Mouse (Mus musculus): ENCODE measurements around the gene Sult2b1. TPM values are rescaled to one million over a fixed set of nuclear protein-coding genes. Genes with fewer than 3 reads are reported as not detected.

Sult2b1 gene
- total and polyA plus RNA-seq, 3 experiments: 0.17 to 0.29 TPM; not detected in 1

DNA sequence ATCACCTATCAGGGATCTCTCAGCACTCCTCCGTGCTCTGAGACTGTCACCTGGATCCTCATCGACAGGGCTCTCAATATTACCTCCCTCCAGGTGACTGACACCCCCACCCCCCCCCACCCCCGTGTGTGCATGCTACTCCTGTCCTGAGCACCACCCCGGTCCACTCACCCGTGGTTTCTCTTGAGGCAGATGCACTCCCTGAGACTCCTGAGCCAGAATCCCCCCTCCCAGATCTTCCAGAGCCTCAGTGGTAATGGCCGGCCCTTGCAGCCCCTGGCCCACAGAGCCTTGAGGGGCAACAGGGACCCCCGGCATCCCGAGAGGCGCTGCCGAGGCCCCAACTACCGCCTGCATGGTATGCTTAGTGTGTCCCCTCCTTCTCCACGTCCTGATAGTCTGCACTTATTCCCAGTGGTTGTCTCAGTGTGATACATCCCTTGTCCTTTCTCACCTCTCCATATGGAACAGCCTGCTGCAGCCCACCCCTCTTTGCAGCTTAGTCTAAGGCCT, 80.9 kb downstream of the Sult2b1 start:
- Histone ChIP-seq H3K27ac (ENCODE audit: insufficient read depth, low read depth) (peak overlapping the region; percentile 66), H3K36me3 (replicated peaks in 1 of 2; ENCODE audit: control insufficient read depth in 1 of 2, insufficient read depth in 1 of 2, low read length in 1 of 2) (no peaks in the 10 kb centered on the region), H3K4me1 (ENCODE audit: control insufficient read depth in 1 of 2, insufficient read depth in 2 of 2) (peaks cover 3 to 60% of the 10 kb centered on the region in 2 experiments; a peak in 3 of 4 replicates), H3K79me2 (replicated peaks; ENCODE audit: control insufficient read depth, extremely low read depth, insufficient read depth, poor library complexity, severe bottlenecking) (no peaks in the 10 kb centered on the region), H3K4me3 (replicated peaks in 1 of 3; ENCODE audit: low read depth in 2 of 3, low read length in 2 of 3, poor library complexity in 1 of 3) (peak overlapping the region; percentile 44 to 55 (median 46)), H3K4me2 (ENCODE audit: insufficient read depth, low read depth, poor library complexity, severe bottlenecking) (peak overlapping the region; percentile 91), H3K9me3 (replicated peaks; ENCODE audit: low read length) (no peaks in the 10 kb centered on the region), H3K9ac (ENCODE audit: insufficient read depth, low read depth) (peak overlapping the region; percentile 58; the same call in 1 of the 2 replicates), H3K27me3 (replicated peaks) (no peaks in the 10 kb centered on the region)
- in situ Hi-C loops (cut with MboI; ENCODE audit: low pct_ligation_motif_present, low pct_unique_long_range_greater_than_20kb, low sequenced_read_pairs) (no loop called here), dilution Hi-C loops (cut with MboI; ENCODE audit: extremely low pct_ligation_motif_present, extremely low pct_unique_long_range_greater_than_20kb, low sequenced_read_pairs) (no loop called here)
- no peak for DNase-seq (ENCODE audit: extremely low read depth)
- TF ChIP-seq HCFC1 (IDR thresholded peaks at IDR 0.05; ENCODE audit: low read depth, low read length) (no peak), MAZ (IDR thresholded peaks at IDR 0.05; ENCODE audit: low read depth, low read length) (no peak), ZNF384 (IDR thresholded peaks at IDR 0.05; ENCODE audit: low read depth, low read length) (no peak), ZMIZ1 (IDR thresholded peaks at IDR 0.05; ENCODE audit: low read depth, low read length) (no peak; the same call in 1 of the 2 replicates), TCF12 (IDR thresholded peaks at IDR 0.05; ENCODE audit: low read depth, low read length) (no peak), KAT2A (IDR thresholded peaks at IDR 0.05; ENCODE audit: insufficient replicate concordance, low read length) (no peak), ELF1 (IDR thresholded peaks at IDR 0.05; ENCODE audit: low read depth, low read length) (no peak), POLR2A (IDR thresholded peaks at IDR 0.05; ENCODE audit: low read depth, low read length) (no peak), POLR2AphosphoS2 (IDR thresholded peaks at IDR 0.05; ENCODE audit: low read depth, low read length) (no peak), MEF2A (IDR thresholded peaks at IDR 0.05; ENCODE audit: borderline replicate concordance, low read depth, low read length) (no peak), ZKSCAN1 (IDR thresholded peaks at IDR 0.05; ENCODE audit: borderline replicate concordance, low read depth, low read length) (no peak), ETS1 (conservative IDR thresholded peaks at IDR 0.05; ENCODE audit: low read depth, low read length) (no peak), CTCF (conservative IDR thresholded peaks at IDR 0.05 in 1 of 2, IDR thresholded peaks at IDR 0.05 in 1 of 2; ENCODE audit: low read depth in 2 of 2, low read length in 2 of 2) (no peak)

DNA sequence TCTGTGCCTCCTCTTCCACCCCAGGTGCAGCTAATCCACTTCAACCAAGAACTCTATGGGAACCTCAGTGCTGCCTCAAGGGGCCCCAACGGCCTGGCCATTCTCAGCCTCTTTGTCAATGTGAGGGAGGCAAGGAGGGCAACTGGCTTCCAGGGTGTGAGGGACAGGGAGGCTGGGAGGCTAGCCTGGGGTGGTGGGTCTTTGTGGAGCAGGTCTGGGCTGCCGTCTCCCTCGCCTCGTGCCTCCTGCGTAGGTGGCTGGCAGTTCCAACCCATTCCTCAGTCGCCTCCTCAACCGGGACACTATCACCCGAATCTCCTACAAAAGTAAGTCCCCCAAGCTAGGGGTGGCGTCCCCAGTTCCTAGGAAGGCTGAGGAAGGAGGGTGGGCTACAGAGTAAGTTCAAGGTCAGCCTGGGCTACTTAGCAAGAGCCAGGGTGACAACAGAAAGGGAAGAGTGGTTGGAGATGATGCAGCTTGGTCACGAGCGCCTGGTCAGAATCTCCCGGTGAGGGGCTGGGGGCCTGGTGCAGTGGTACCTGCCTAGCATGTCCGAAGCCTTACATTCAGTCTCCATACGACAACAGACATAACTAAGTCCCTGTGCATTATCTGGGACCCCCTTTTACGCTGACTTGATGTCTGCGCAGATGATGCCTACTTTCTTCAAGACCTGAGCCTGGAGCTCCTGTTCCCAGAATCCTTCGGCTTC, 81.5 kb downstream of the Sult2b1 start:
- H3K4me2 ChIP-seq (ENCODE audit: insufficient read depth, low read depth, poor library complexity, severe bottlenecking): no peak overlapping the region; the same call in 1 of the 2 replicates
- in situ Hi-C loops (cut with MboI; ENCODE audit: low pct_ligation_motif_present, low pct_unique_long_range_greater_than_20kb, low sequenced_read_pairs): no loop called here

More for the DNA sequence above, 81.5 kb downstream of the Sult2b1 start:
- no peak overlapping the region for H3K9ac ChIP-seq (ENCODE audit: insufficient read depth, low read depth)
- dilution Hi-C loops (cut with MboI; ENCODE audit: extremely low pct_ligation_motif_present, extremely low pct_unique_long_range_greater_than_20kb, low sequenced_read_pairs): no loop called here
- no peak for DNase-seq (ENCODE audit: extremely low read depth)
- no peaks in the 10 kb centered on the region for H3K79me2 ChIP-seq (replicated peaks; ENCODE audit: control insufficient read depth, extremely low read depth, insufficient read depth, poor library complexity, severe bottlenecking)
- H3K4me3 ChIP-seq (replicated peaks in 1 of 3; ENCODE audit: low read depth in 2 of 3, low read length in 2 of 3, poor library complexity in 1 of 3): no peak overlapping the region
- no peaks in the 10 kb centered on the region for H3K27me3 ChIP-seq (replicated peaks)
- no peaks in the 10 kb centered on the region for H3K36me3 ChIP-seq (replicated peaks in 1 of 2; ENCODE audit: control insufficient read depth in 1 of 2, insufficient read depth in 1 of 2, low read length in 1 of 2)
- no peak overlapping the region for H3K27ac ChIP-seq (ENCODE audit: insufficient read depth, low read depth)
- peaks cover 3 to 58% of the 10 kb centered on the region in 2 experiments; a peak in 3 of 4 replicates for H3K4me1 ChIP-seq (ENCODE audit: control insufficient read depth in 1 of 2, insufficient read depth in 2 of 2)
- no peak for TF ChIP-seq RCOR1 (conservative IDR thresholded peaks at IDR 0.05; ENCODE audit: low read depth, low read length)
- TF ChIP-seq ZNF384 (IDR thresholded peaks at IDR 0.05; ENCODE audit: low read depth, low read length): no peak
- no peak for TF ChIP-seq POLR2A (IDR thresholded peaks at IDR 0.05; ENCODE audit: low read depth, low read length)
- TF ChIP-seq BHLHE40 (IDR thresholded peaks at IDR 0.05; ENCODE audit: low read depth, low read length): no peak
- TF ChIP-seq POLR2AphosphoS2 (IDR thresholded peaks at IDR 0.05; ENCODE audit: low read depth, low read length): no peak
- TF ChIP-seq ZKSCAN1 (IDR thresholded peaks at IDR 0.05; ENCODE audit: borderline replicate concordance, low read depth, low read length): no peak
- no peaks in the 10 kb centered on the region for H3K9me3 ChIP-seq (replicated peaks; ENCODE audit: low read length)

All from CH12.LX (cell line).